Mouse (Mus musculus) lung, postnatal 0 days (tissue): ENCODE measurements around the gene Tmem238. TPM values are rescaled to one million over a fixed set of nuclear protein-coding genes. Genes with fewer than 3 reads are reported as not detected.
A peak's percentile ranks its signal among the peaks of the same experiment; 100 is the strongest.

Experiments
- ATAC-seq: fragments of 200-750 bp; cut with Nextera tagmentation; 2 replicates; pipeline ENCODE4 v1.8.0; 2017; ENCODE audit warnings: moderate library complexity
- DNase-seq: peaks from one replicate; pipeline ENCODE4 v3.0.0-alpha.2; 2016; ENCODE audit warnings: low spot score
- H3K27ac ChIP-seq: fragments of 300-500 bp; sonication (generic); 2 replicates; pipeline ENCODE4 v1.5.1; 2014; ENCODE audit warnings: antibody characterized with exemption, mild to moderate bottlenecking, low read length, mixed read lengths
- H3K27me3 ChIP-seq: fragments of 300-500 bp; sonication (generic); replicated peaks from 2 replicates; pipeline ENCODE4 v1.6.1; 2014; ENCODE audit warnings: low read length, mixed read lengths; ENCODE audit not compliant: insufficient read depth
- H3K36me3 ChIP-seq: fragments of 300-500 bp; sonication (generic); 2 replicates; pipeline ENCODE4 v1.6.1; 2014; ENCODE audit warnings: low read length, mixed read lengths; ENCODE audit not compliant: insufficient read depth
- H3K4me1 ChIP-seq: fragments of 300-500 bp; sonication (generic); 2 replicates; pipeline ENCODE4 v1.6.1; 2014; ENCODE audit warnings: antibody characterized with exemption, low read depth, low read length, mixed read lengths; ENCODE audit not compliant: insufficient read depth
- H3K4me2 ChIP-seq: fragments of 300-500 bp; sonication (generic); replicated peaks from 2 replicates; pipeline ENCODE4 v1.6.1; 2014; ENCODE audit warnings: low read depth, mild to moderate bottlenecking, low read length, moderate library complexity, mixed read lengths
- H3K4me3 ChIP-seq: fragments of 300-500 bp; sonication (generic); 2 replicates; pipeline ENCODE4 v1.5.1; 2014; ENCODE audit warnings: low read depth, low read length
- H3K9ac ChIP-seq: fragments of 300-500 bp; sonication (generic); replicated peaks from 2 replicates; pipeline ENCODE4 v1.6.1; 2014; ENCODE audit warnings: low read depth, mild to moderate bottlenecking
- H3K9me3 ChIP-seq: fragments of 300-500 bp; sonication (generic); 2 replicates; pipeline ENCODE4 v1.6.1; 2016; ENCODE audit warnings: low read length, mixed read lengths
- CTCF ChIP-seq: IDR thresholded peaks from 2 replicates; pipeline ENCODE4 v1.5.1; 2016; ENCODE audit warnings: antibody characterized with exemption, mild to moderate bottlenecking
- EP300 ChIP-seq: IDR thresholded peaks from 2 replicates; pipeline ENCODE4 v1.6.1; 2016; ENCODE audit warnings: antibody characterized with exemption, mild to moderate bottlenecking, control low read depth
- WGBS: fragments of 180-500 bp; shearing (Covaris S2); extraction: QIAGEN DNeasy Blood & Tissue Kit; methylation state at CpG from one replicate; pipeline ENCODE4 v1.1.7; 2014; 5-methylcytosine and 5-hydroxymethylcytosine counted together
- polyA plus RNA-seq: library from polyadenylated mRNA; unstranded; fragments of >200 nt; fragmentation: Nextera tagmentation; extraction: Ambion mirVana; gene quantifications from 2 replicates; pipeline ENCODE4 v1.2.1, GENCODE M21; 2015

Tmem238 gene
- 39.2 and 45.4 TPM in 2 replicates for polyA plus RNA-seq

DNA sequence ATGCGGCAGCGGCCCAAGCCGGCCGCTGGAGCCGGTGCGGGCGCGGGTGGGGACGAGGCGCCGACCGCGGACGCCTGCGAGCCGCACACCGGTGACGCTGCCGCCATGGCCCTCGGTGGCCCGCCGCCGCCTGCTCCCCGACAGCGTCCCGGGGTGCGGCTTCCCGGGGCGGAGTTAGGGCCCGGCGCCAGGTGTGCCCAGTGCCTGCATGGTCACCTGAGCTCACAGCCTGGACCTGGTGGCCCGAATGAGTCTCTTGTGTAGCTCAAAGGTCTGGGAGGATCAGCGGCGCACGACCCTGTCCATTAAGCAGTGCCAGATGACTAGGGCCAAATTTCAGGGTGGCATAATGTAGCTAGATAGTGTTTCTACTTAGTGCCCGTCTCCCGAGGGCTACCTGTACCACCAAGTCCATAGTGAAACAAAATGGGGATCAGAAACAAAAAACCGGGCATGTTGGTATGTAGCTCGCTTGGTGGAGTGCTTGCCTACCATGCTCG, at the start of gene Tmem238:
TSS of gene Tmem238 (minus strand) at position 221 of the 500 bp plus-strand sequence.
- ATAC-seq, result peak; percentile 68
- 5% methylated on average over 33 of the region's 40 CpGs for WGBS

DNA sequence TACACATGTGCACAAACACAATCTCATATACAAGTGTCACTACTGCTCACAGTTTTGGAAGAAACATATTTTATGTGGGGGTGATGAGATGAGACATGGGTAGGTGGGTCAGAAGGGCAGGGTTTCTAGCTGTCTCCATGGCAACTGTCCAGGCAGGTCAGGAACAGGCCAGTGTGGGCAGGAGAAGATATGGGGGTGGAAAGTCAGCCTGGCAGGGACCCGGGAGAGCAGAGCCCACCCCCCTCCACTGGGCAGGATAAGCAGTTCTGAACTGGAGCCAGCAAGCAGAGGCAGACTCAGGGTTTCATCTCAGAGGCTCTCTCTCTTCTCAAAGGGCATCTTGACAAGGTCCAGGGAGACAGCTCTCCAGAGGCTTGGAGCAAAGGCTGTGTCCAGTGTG, 48.2 kb upstream of the Tmem238 start:
- Histone ChIP-seq H3K9ac (no peak overlapping the region), H3K27me3 (0 out of 2 replicates have a peak, but pooled peaks cover 7% of the 10 kb centered on the region), H3K4me3 (no peak overlapping the region), H3K4me2 (no peak overlapping the region), H3K9me3 (no peaks in the 10 kb centered on the region), H3K36me3 (no peaks in the 10 kb centered on the region), H3K27ac (no peak overlapping the region), H3K4me1 (peaks cover 4% of the 10 kb centered on the region; the same call in 1 of the 2 replicates)
- ATAC-seq, result no peak
- TF ChIP-seq EP300, result no peak
- TF ChIP-seq CTCF, result no peak
- no peak for DNase-seq
- WGBS, result 5% methylated on average over 1 of the region's 1 CpGs

More for the DNA sequence above, at the start of gene Tmem238:
- peak; percentile 74 for DNase-seq
- Histone ChIP-seq H3K4me2 (peak within 1 kb of the TSS; percentile 94), H3K9me3 (no peaks in the 10 kb centered on the region), H3K4me3 (peak within 1 kb of the TSS; percentile 58), H3K27ac (peak within 1 kb of the TSS; percentile 84), H3K27me3 (no peaks in the 10 kb centered on the region), H3K9ac (peak within 1 kb of the TSS; percentile 64), H3K4me1 (0 out of 2 replicates have a peak, but pooled peaks cover 7% of the 10 kb centered on the region), H3K36me3 (no peaks in the 10 kb centered on the region)
- no peak for TF ChIP-seq CTCF
- TF ChIP-seq EP300, result no peak

- TF ChIP-seq CTCF (peak; percentile 69), EP300 (no peak)
- Histone ChIP-seq H3K9ac (no peak overlapping the region), H3K4me3 (peak overlapping the region; percentile 39), H3K9me3 (no peaks in the 10 kb centered on the region), H3K4me2 (peak overlapping the region; percentile 76), H3K27me3 (0 out of 2 replicates have a peak, but pooled peaks cover 7% of the 10 kb centered on the region), H3K36me3 (no peaks in the 10 kb centered on the region), H3K4me1 (peaks cover 4% of the 10 kb centered on the region; the same call in 1 of the 2 replicates), H3K27ac (peak overlapping the region; percentile 64; the same call in 1 of the 2 replicates)
- 1% methylated on average over 46 of the region's 51 CpGs for WGBS
- DNase-seq (peak; percentile 87), ATAC-seq (peak; percentile 95)
Measured at GRCm38 (mm10) chr7:4836351-4836792, 46.9 kb upstream of the Tmem238 start.

- peak overlapping the region; percentile 76 for H3K4me2 ChIP-seq
- peaks cover 4% of the 10 kb centered on the region; the same call in 1 of the 2 replicates for H3K4me1 ChIP-seq
- ATAC-seq, result peak; percentile 8; the same call in 1 of the 2 replicates
- H3K9ac ChIP-seq, result 0 out of 2 replicates have a peak overlapping the region, but pooled peaks have one; percentile 5
- H3K4me3 ChIP-seq, result peak overlapping the region; percentile 39
- TF ChIP-seq CTCF, result no peak
- 5% methylated on average over 32 of the region's 34 CpGs for WGBS
- H3K36me3 ChIP-seq, result no peaks in the 10 kb centered on the region
- peak; percentile 5 for DNase-seq
- no peaks in the 10 kb centered on the region for H3K9me3 ChIP-seq
- 0 out of 2 replicates have a peak, but pooled peaks cover 7% of the 10 kb centered on the region for H3K27me3 ChIP-seq
- peak overlapping the region; percentile 64; the same call in 1 of the 2 replicates for H3K27ac ChIP-seq
Measured at GRCm38 (mm10) chr7:4835631-4836327, 46.3 kb upstream of the Tmem238 start.

- H3K27me3 ChIP-seq, result no peaks in the 10 kb centered on the region
- no peaks in the 10 kb centered on the region for H3K4me1 ChIP-seq
- H3K9me3 ChIP-seq, result no peaks in the 10 kb centered on the region
- no peak overlapping the region for H3K4me3 ChIP-seq
- H3K27ac ChIP-seq, result no peak overlapping the region
- 16% methylated on average over 12 of the region's 12 CpGs for WGBS
- no peaks in the 10 kb centered on the region for H3K36me3 ChIP-seq
- H3K4me2 ChIP-seq, result no peak overlapping the region
- TF ChIP-seq EP300, result no peak
- H3K9ac ChIP-seq, result no peak overlapping the region
- DNase-seq (no peak), ATAC-seq (no peak)
Measured at GRCm38 (mm10) chr7:4830476-4830875, 41.0 kb upstream of the Tmem238 start.

DNA sequence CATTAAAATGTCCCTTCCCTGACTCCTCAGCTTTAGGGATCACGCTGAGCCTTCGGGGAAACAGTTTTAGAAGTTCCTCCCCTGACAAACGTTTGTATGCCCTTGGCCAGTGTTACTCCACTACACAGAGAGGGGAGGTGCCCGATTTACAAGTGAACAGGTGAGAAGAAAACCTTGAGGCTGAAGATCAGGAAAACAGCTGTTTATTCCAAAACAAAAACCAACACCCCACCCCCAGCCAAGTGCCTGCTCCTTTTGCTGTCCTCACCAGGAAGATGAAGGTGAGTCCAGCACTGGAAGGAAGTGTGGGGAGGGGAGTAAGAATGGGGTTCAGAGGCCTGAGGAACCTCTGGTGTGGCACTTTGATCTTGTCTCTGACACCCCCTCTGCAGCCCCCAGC, 35.9 kb upstream of the Tmem238 start:
- no peaks in the 10 kb centered on the region for H3K36me3 ChIP-seq
- no peak for DNase-seq
- H3K4me1 ChIP-seq, result no peaks in the 10 kb centered on the region
- no peak overlapping the region for H3K9ac ChIP-seq
- no peak for TF ChIP-seq EP300
- no peak for TF ChIP-seq CTCF
- 39% methylated on average over 4 of the region's 4 CpGs for WGBS
- no peaks in the 10 kb centered on the region for H3K27me3 ChIP-seq
- no peaks in the 10 kb centered on the region for H3K9me3 ChIP-seq
- no peak overlapping the region for H3K4me2 ChIP-seq
- H3K27ac ChIP-seq, result no peak overlapping the region
- H3K4me3 ChIP-seq, result no peak overlapping the region
- no peak for ATAC-seq
